Mouse (Mus musculus): ENCODE measurements at regions not wholly inside any gene's neighbourhood (a gene's known extent, or its start where the extent isn't known, plus 50 kb on each side); places are given as distances from the start of the nearest gene placed in this dataset.

DNA sequence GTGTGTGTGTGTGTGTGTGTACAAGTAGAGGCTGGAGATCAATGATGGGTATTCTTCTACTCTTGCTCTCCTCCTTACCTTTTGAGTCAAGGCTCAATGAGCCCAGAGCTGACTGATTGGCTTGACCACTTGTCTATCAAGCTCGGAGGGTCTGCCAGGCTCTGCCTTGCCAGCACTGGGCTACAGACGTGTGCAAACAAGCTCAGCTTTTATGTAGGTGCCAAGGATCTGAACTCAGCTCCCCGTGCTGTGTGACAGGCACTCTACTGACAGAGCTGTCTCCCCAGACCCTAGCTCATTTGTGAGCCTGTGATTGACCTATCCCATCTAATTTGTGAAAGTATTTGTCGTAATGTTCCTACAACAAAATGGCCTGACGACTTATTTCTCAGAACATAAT is 54.2 kb upstream of the Cdc42bpa start:
- DNase-seq, result peak in 1 of 2 experiments; percentile 1

GRCm38 (mm10) chr1:179892711-179893110 is 67.6 kb upstream of the Cdc42bpa start:
- no peak for DNase-seq

- peak in 1 of 2 experiments; percentile 2 for DNase-seq
Measured at GRCm38 (mm10) chr1:179887921-179888320, 72.4 kb upstream of the Cdc42bpa start.

DNA sequence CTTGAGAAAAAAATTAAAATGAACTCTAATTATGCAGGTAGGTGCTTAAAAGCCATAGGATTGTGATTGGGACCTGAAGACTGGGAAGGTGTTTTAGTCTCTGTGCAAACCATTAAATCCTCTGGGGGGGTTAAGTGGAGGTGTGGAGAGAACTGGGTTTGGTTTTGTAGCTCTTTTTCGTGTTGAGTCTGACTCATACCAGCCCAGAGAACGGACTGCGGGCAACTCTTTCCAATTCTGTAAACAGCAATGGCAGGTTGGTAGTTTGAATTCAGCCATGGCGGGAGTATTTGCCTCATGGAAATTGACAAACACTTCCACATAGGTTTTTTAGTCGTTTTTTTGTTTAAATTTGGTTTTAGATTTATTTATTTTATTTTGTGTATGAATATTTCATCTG is 77.7 kb upstream of the Ahctf1 start:
- DNase-seq, result peak in 1 of 2 experiments; percentile 0

DNA sequence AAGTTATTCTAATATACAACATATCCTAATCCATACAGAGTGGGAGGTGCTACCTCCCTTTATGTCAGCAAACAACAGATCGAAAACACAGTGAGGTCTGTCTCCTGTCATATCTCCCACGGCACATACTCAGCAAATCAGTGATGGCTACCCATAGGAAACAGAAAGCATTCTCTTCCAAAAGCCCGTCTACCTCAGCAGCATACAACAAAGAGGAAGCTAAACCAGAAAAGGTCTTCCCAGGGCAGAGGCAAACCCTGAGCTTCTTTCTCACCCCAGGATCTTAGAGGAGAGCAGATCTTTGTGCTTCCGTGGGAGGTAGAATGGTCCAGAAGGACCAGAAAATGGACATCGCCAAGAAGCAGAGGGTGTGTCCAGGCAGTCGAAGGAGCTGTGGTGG is 74.4 kb upstream of the Ahctf1 start:
- no peak for DNase-seq

GRCm38 (mm10) chr1:179873772-179874555 is 70.5 kb upstream of the Ahctf1 start:
- DNase-seq, result no peak

DNA sequence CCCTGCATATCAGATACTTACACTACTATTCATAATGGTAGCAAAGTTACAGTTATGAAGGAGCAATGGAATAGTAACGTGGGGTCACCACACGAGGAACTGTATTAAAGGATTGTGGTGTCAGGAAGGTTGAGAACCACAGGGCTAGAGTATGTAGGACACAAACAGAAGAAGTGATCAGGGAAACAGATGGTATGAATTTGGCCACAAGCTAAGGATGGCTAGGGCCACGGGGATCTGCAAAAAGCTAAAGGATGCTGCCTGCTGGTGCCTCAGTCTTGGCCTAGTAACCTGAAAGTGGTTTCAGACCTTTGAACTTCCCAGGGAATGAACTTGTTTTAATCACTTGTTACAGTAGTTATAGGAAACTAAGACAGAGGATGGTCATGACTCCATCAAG is 68.5 kb upstream of the Ahctf1 start:
- no peak for DNase-seq

GRCm38 (mm10) chr1:179868656-179869055 is 65.2 kb upstream of the Ahctf1 start:
- DNase-seq, result no peak

DNA sequence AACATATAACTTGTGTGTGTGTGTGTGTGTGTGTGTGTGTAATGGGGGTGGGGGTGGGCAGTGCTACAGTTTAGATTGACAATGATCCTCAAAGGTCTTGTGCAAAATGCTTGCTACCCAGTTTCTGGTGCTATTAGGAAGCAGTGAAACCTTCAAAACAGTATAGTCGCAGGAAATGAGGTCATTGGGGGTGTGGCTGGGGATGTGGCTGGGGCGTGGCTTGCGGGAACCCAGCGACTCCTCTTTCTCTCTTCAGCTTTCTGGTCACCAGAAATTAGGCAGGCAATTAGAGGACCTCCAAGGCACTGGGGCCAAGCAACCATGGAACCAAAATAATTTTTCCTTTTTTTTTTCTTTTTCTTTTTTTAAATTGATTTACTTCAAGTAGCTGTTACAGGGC is 64.0 kb upstream of the Ahctf1 start:
- peak; percentile 31 to 34 for DNase-seq

DNA sequence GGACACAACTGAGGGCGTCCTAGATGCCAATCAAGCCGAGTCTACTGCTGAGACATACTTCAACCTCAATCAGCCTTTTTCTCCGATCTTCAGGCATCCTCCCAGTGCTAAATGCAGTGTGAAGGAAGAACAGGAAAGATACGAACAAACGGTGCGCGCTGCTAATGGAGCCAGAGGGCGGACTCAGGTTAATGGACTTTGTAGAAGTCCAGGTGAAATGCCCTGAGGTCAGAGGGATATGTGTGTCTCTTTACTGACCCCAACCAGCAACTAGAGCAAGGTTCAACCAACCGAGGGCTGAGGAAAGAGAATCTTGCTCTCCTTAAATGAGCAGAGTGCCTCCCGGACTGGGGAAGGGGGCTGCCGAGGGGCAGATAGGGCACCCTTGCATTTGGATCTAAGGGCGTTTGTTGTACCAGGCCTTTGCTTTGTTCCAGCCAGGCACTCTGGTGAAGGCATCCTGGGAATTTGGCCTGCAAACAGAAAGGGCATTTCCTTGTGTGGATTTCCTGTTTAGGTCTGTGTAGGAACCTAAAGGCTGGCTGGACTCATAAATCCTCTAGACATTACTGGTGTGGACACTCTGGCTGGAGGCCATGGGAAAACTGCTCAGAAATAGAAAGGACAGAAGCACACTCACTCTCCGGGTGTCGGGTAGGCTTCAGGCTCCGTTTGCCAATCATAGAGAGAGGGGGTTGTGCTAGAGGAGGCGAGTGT is 62.7 kb upstream of the Ahctf1 start:
- peak; percentile 70 to 78 for DNase-seq

- peak; percentile 32 to 51 for DNase-seq
Measured at GRCm38 (mm10) chr1:179865561-179865960, 62.1 kb upstream of the Ahctf1 start.

GRCm38 (mm10) chr1:179864537-179865226 is 61.2 kb upstream of the Ahctf1 start:
- no peak for DNase-seq

GRCm38 (mm10) chr1:179863420-179863819 is 59.9 kb upstream of the Ahctf1 start:
- no peak for DNase-seq

GRCm38 (mm10) chr1:179862941-179863340 is 59.5 kb upstream of the Ahctf1 start:
- no peak for DNase-seq

GRCm38 (mm10) chr1:179861776-179862175 is 58.3 kb upstream of the Ahctf1 start:
- no peak for DNase-seq

DNA sequence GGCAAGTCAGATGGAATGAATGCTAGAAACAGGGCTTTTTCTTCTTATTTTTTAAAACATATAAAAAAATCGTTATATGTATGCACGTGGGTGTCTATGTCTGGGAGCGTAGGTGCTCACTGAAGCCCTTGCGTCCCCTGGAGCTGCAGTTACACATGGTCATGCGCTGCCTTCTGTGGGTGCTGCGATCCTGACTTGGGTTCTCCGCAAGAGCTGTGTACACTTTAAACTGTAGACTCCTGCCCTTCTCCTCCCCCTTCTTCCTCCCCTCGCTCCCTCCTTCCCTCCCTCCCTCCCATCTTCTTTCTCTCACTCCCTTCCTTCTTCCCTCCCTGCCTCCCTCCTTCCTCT is 56.0 kb upstream of the Ahctf1 start:
- DNase-seq, result no peak

DNA sequence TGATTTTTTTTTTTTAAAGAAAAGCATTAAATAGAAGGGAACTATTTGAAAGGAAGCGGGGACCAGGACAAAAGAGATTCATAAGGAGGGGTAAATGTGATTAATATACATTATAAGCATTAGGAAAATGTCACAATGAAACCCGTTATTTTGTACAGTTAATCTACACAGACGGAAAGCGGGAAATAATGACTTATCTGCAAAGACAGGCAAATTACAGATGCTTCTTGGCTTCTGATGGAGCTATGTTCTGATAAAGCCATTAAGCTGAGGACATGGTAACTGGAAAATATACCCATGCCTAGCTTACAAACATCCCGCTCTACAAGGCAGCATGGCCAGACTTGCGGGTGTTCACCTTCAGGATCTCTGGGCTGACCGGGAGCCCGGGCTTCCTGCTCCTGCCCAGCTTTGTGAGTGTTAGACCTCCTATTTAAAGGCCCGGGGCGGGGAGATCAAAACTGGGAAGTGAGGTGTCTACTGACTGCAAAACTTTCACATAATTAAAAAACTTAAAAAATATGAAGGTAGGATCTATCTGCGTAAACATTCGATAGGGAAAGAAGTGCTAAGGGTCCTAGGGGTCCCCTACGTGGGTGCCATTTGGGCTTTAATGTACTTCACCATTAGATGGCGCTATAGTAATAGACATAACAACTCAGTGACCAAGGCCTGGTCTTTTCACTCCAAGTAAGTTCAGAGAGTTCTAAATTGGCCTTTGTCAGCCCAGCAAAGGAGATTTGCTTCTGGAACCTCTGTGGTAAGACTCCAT is 55.5 kb upstream of the Ahctf1 start:
- DNase-seq, result no peak

GRCm38 (mm10) chr1:179854288-179854965 is 50.9 kb upstream of the Ahctf1 start:
- peak; percentile 46 to 80 for DNase-seq

Measured in lung, postnatal 4 days (tissue).